Comparison of ENCODE assay signal across 20 mouse cellular contexts in genomic region chr12:82922856-82923506, GRCm38 (mm10).
DNase-seq lines count a peak whose midpoint lies in the region; ATAC-seq and TF ChIP-seq lines count a peak whose summit lies in the region.
"Had no signal": no experiment of that assay in that cellular context is flagged by ENCODE, and none has a peak within 500 bp of the region (broad histone marks: within the 10 kb centered on the region; RNA-seq: fewer than 3 reads in every experiment).

No protein-coding gene starts in this region.

- no peak overlapping the region for H3K4me2 ChIP-seq in hindbrain, postnatal 0 days (ENCODE audit: low read depth, low read length)
- H3K4me2 ChIP-seq in hindbrain, embryonic 14.5 days (replicated peaks): no peak overlapping the region
- H3K4me2 ChIP-seq: liver, embryonic 11.5 days; neural tube, embryonic 13.5 days had no signal

- H3K27me3 ChIP-seq in hindbrain, postnatal 0 days (ENCODE audit: insufficient read depth, low read length): no peaks in the 10 kb centered on the region
- no peaks in the 10 kb centered on the region for H3K27me3 ChIP-seq in hindbrain, embryonic 14.5 days (ENCODE audit: control insufficient read depth, insufficient read depth, low read length)
- no peaks in the 10 kb centered on the region for H3K27me3 ChIP-seq in thymus, adult 2 months (ENCODE audit: control insufficient read depth, insufficient read depth, low read length)
- H3K27me3 ChIP-seq: megakaryocyte, embryonic 14.5 days; neural tube, embryonic 13.5 days; Patski had no signal

- H3K36me3 ChIP-seq in hindbrain, postnatal 0 days (ENCODE audit: insufficient read depth, low read length): no peaks in the 10 kb centered on the region
- no peaks in the 10 kb centered on the region for H3K36me3 ChIP-seq in hindbrain, embryonic 14.5 days (replicated peaks; ENCODE audit: control insufficient read depth, insufficient read depth)
- no peaks in the 10 kb centered on the region for H3K36me3 ChIP-seq in thymus, adult 2 months (ENCODE audit: control insufficient read depth, insufficient read depth, low read length)
- H3K36me3 ChIP-seq: neural tube, embryonic 13.5 days had no signal

- no peak for TF ChIP-seq CTCF in hindbrain, postnatal 0 days (IDR thresholded peaks at IDR 0.05; ENCODE audit: low read depth)
- no peak for TF ChIP-seq CTCF in thymus, adult 2 months (IDR thresholded peaks at IDR 0.05; ENCODE audit: borderline replicate concordance, control insufficient read depth, extremely low read depth, insufficient read depth, low read length, poor library complexity)

- H3K4me1 ChIP-seq in hindbrain, postnatal 0 days (ENCODE audit: insufficient read depth, low read length): no peaks in the 10 kb centered on the region
- no peaks in the 10 kb centered on the region for H3K4me1 ChIP-seq in hindbrain, embryonic 14.5 days (replicated peaks; ENCODE audit: control insufficient read depth, insufficient read depth, low read length)
- H3K4me1 ChIP-seq in thymus, adult 2 months (replicated peaks; ENCODE audit: control insufficient read depth, insufficient read depth, low read length): no peaks in the 10 kb centered on the region
- H3K4me1 ChIP-seq: megakaryocyte, embryonic 14.5 days had no signal

- no peak for TF ChIP-seq POLR2A in thymus, adult 2 months (IDR thresholded peaks at IDR 0.05; ENCODE audit: control insufficient read depth, extremely low read depth, insufficient read depth, low read length, poor library complexity)

- H3K9me3 ChIP-seq in hindbrain, postnatal 0 days (ENCODE audit: low read length): no peaks in the 10 kb centered on the region
- H3K9me3 ChIP-seq in hindbrain, embryonic 14.5 days (ENCODE audit: control insufficient read depth, low read length): no peaks in the 10 kb centered on the region
- H3K9me3 ChIP-seq: megakaryocyte, embryonic 14.5 days; neural tube, embryonic 13.5 days had no signal

- no peak overlapping the region for H3K4me3 ChIP-seq in hindbrain, postnatal 0 days (ENCODE audit: low read length)
- H3K4me3 ChIP-seq in hindbrain, embryonic 14.5 days (replicated peaks; ENCODE audit: low read length): no peak overlapping the region
- no peak overlapping the region for H3K4me3 ChIP-seq in thymus, adult 2 months (ENCODE audit: control insufficient read depth, insufficient read depth, low read length)
- H3K4me3 ChIP-seq: megakaryocyte, embryonic 14.5 days; neural tube, embryonic 13.5 days had no signal

- WGBS in hindbrain, postnatal 0 days: 72% methylated on average over 4 of the region's 4 CpGs
- 92% methylated on average over 4 of the region's 4 CpGs for WGBS in hindbrain, embryonic 14.5 days
- 92% methylated on average over 4 of the region's 4 CpGs for WGBS in thymus, adult 2 months

- no peak overlapping the region for H3K27ac ChIP-seq in hindbrain, postnatal 0 days
- H3K27ac ChIP-seq in hindbrain, embryonic 14.5 days: no peak overlapping the region
- H3K27ac ChIP-seq in thymus, adult 2 months (ENCODE audit: control insufficient read depth, insufficient read depth, low read length): no peak overlapping the region
- H3K27ac ChIP-seq: kidney, postnatal 0 days; neural tube, embryonic 13.5 days had no signal

- peak; percentile 3 for DNase-seq in cerebellum, adult 9-10 months
- no peak for DNase-seq in cerebellum, adult 18-20 months
- DNase-seq in hindbrain, postnatal 0 days (ENCODE audit: low spot score): peak; percentile 31
- no peak for DNase-seq in hindbrain, embryonic 14.5 days (ENCODE audit: low spot score)
- DNase-seq in layer of hippocampus, adult 11-12 months (ENCODE audit: low spot score): peak; percentile 15
- no peak for DNase-seq in layer of hippocampus, postnatal 25 days (ENCODE audit: extremely low spot score in 1 of 2, low spot score in 1 of 2)
- peak; percentile 19 to 35 for DNase-seq in layer of hippocampus, postnatal 10 days (ENCODE audit: low spot score in 2 of 2)
- DNase-seq in thymus, adult 2 months: no peak
- DNase-seq: adrenal gland, postnatal 14 days; cerebellum, adult 9-11 months; lung, adult 18-20 months; midbrain, embryonic 14.5 days; right cerebral cortex, adult 18-20 months; thymus, postnatal 14 days had no signal

- H3K9ac ChIP-seq in hindbrain, postnatal 0 days (replicated peaks; ENCODE audit: low read length): no peak overlapping the region
- H3K9ac ChIP-seq in hindbrain, embryonic 14.5 days: no peak overlapping the region
- H3K9ac ChIP-seq: neural tube, embryonic 13.5 days had no signal

- ATAC-seq in hindbrain, postnatal 0 days: no peak
- ATAC-seq in hindbrain, embryonic 14.5 days (ENCODE audit: low FRiP score): no peak
- ATAC-seq: forebrain, embryonic 16.5 days; Patski had no signal

Comparison
In these comparisons a context has a peak if more than half of its experiments do, and no peak if none do; other contexts are left out.
1. DNase-seq: peak in cerebellum, adult 9-10 months (single experiment), hindbrain, postnatal 0 days (single experiment), layer of hippocampus, adult 11-12 months (single experiment) and layer of hippocampus, postnatal 10 days (2 of 2); none in cerebellum, adult 18-20 months (0 of 2), hindbrain, embryonic 14.5 days (single experiment), layer of hippocampus, postnatal 25 days (0 of 2) and thymus, adult 2 months (single experiment).